Mouse (Mus musculus): ENCODE measurements around the gene Acvrl1.
A peak's percentile ranks its signal among the peaks of the same experiment; 100 is the strongest.

Acvrl1 gene

GRCm38 (mm10) chr15:101128181-101129089 lies at the start of gene Acvrl1:
Acvrl1 (plus strand) TSS chr15:101128522.
- DNase-seq (ENCODE audit: low read depth, low spot score): no peak

- DNase-seq (ENCODE audit: low read depth, low spot score): no peak
These were observed 49.6 kb upstream of the Acvrl1 start for GRCm38 (mm10) chr15:101078731-101079156.

- no peak for DNase-seq (ENCODE audit: low read depth, low spot score)
These were observed 48.2 kb upstream of the Acvrl1 start for GRCm38 (mm10) chr15:101080031-101080520.

GRCm38 (mm10) chr15:101081035-101081548 lies 47.2 kb upstream of the Acvrl1 start:
- DNase-seq (ENCODE audit: low read depth, low spot score): no peak

- no peak for DNase-seq (ENCODE audit: low read depth, low spot score)
These were observed 46.1 kb upstream of the Acvrl1 start for GRCm38 (mm10) chr15:101082236-101082635.

GRCm38 (mm10) chr15:101084499-101084898 lies 43.8 kb upstream of the Acvrl1 start:
- no peak for DNase-seq (ENCODE audit: low read depth, low spot score)

- no peak for DNase-seq (ENCODE audit: low read depth, low spot score)
These were observed 41.9 kb upstream of the Acvrl1 start for GRCm38 (mm10) chr15:101086451-101086850.

GRCm38 (mm10) chr15:101086956-101087355 lies 41.4 kb upstream of the Acvrl1 start:
- DNase-seq (ENCODE audit: low read depth, low spot score): no peak

- DNase-seq (ENCODE audit: low read depth, low spot score): no peak
These were observed 40.0 kb upstream of the Acvrl1 start for GRCm38 (mm10) chr15:101088291-101088690.

- DNase-seq (ENCODE audit: low read depth, low spot score): no peak
These were observed 36.8 kb upstream of the Acvrl1 start for GRCm38 (mm10) chr15:101091551-101091950.

- no peak for DNase-seq (ENCODE audit: low read depth, low spot score)
These were observed 36.0 kb upstream of the Acvrl1 start for GRCm38 (mm10) chr15:101092121-101092828.

- no peak for DNase-seq (ENCODE audit: low read depth, low spot score)
These were observed 35.3 kb upstream of the Acvrl1 start for GRCm38 (mm10) chr15:101092829-101093648.

- DNase-seq (ENCODE audit: low read depth, low spot score): no peak
These were observed 34.3 kb upstream of the Acvrl1 start for GRCm38 (mm10) chr15:101093988-101094387.

GRCm38 (mm10) chr15:101094979-101095378 lies 33.3 kb upstream of the Acvrl1 start:
- DNase-seq (ENCODE audit: low read depth, low spot score): no peak

GRCm38 (mm10) chr15:101095392-101095791 lies 32.9 kb upstream of the Acvrl1 start:
- no peak for DNase-seq (ENCODE audit: low read depth, low spot score)

GRCm38 (mm10) chr15:101097985-101098651 lies 30.2 kb upstream of the Acvrl1 start:
- no peak for DNase-seq (ENCODE audit: low read depth, low spot score)

GRCm38 (mm10) chr15:101100996-101101395 lies 27.3 kb upstream of the Acvrl1 start:
- no peak for DNase-seq (ENCODE audit: low read depth, low spot score)

GRCm38 (mm10) chr15:101103605-101104304 lies 24.6 kb upstream of the Acvrl1 start:
- no peak for DNase-seq (ENCODE audit: low read depth, low spot score)

GRCm38 (mm10) chr15:101105496-101105994 lies 22.8 kb upstream of the Acvrl1 start:
- DNase-seq (ENCODE audit: low read depth, low spot score): peak; percentile 76

GRCm38 (mm10) chr15:101106011-101106410 lies 22.3 kb upstream of the Acvrl1 start:
- DNase-seq (ENCODE audit: low read depth, low spot score): no peak

All from retina, postnatal 7 days (tissue).